Mouse (Mus musculus): ENCODE data around the gene Dcaf12l1. TPM values are rescaled to one million over a fixed set of nuclear protein-coding genes. Genes with fewer than 3 reads are reported as not detected.
A peak's percentile ranks its signal among the peaks of the same experiment; 100 is the strongest.
"Not testable (repeated sequence)": the region's sequence is repeated elsewhere in the genome, so short reads cannot be mapped to it uniquely, and the experiment has no call there.

The Dcaf12l1 gene
- 4.3 and 4.5 TPM in 2 replicates for polyA plus RNA-seq (2016; fragmentation: Nextera tagmentation; extraction: Ambion mirVana)

- Histone ChIP-seq H3K4me3 (peak within 1 kb of the TSS; percentile 45), H3K27me3 (replicated peaks) (no peaks in the 10 kb centered on the region), H3K9ac (peak within 1 kb of the TSS; percentile 48), H3K27ac (no peak within 1 kb of the TSS), H3K4me2 (replicated peaks) (peak within 1 kb of the TSS; percentile 68), H3K9me3 (no peaks in the 10 kb centered on the region), H3K36me3 (no peaks in the 10 kb centered on the region), H3K4me1 (no peaks in the 10 kb centered on the region)
- ATAC-seq (ENCODE audit: low FRiP score, low read depth): peak; percentile 95
- WGBS: 23% methylated on average over 47 of the region's 47 CpGs
These were observed at the start of gene Dcaf12l1 for GRCm38 (mm10) chrX:44789761-44790411. TSS of gene Dcaf12l1 (minus strand) at chrX:44790197.

DNA sequence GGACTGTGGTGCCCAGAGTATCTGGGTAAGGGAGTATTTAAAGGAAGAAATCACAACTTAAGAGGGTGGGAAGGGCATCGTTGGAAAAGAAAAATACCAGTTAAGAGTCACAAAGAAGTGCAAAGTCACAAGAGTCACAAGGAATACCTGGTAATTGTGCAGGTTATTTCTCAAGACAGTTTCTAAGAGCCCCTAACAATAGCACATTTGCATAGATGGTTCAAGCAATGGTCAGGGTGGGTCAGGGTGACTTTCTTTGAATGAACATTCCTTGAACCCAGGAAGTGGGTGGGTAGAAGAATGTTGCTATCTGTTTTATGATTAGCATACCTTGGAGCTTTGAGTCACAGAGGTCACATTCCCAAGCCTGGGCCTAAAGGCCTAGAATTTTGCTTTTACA is 19.4 kb upstream of the Dcaf12l1 start:
- H3K36me3 ChIP-seq; H3K27me3 ChIP-seq (replicated peaks); H3K4me2 ChIP-seq (replicated peaks); H3K9ac ChIP-seq; ATAC-seq (ENCODE audit: low FRiP score, low read depth); H3K27ac ChIP-seq; H3K9me3 ChIP-seq; H3K4me3 ChIP-seq; H3K4me1 ChIP-seq: not testable (repeated sequence)
- WGBS: 46% methylated on average over 1 of the region's 1 CpGs

DNA sequence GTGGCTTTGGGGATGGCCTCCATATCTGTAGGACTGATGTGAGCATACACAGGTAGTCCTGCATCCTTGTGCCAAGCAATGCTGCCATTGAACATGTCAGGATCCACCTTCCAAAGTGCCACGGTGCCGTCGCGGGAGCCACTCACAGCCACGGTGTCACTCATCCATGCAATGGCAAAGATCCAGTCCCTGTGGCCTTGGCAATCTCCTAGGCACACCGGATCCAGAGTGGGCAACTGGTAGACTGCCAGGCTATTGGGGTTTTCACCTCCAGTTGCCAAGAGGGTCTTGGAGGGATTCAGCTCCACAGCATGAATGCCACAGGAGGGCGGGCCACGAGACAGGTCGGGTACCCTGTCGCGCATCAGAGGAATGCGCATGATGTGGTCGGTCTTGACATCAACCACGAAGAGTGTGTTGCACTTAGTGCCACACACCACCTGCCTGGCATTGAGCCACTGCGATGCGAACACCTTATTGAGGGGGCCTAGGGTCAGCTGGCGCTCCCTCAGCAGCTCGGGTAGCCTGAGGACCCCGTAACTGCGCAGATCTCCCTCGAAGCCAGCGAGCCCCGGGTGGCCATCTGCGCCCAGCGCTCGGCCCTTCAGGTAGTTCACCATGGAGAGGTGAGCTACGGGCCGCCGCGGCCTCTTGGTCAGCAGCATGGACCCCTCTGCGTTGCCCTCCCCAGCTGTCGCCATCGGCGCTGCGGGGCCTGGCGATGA is 799 bp downstream of the Dcaf12l1 start:
- Histone ChIP-seq H3K27ac (no peak overlapping the region), H3K9me3 (no peaks in the 10 kb centered on the region), H3K36me3 (no peaks in the 10 kb centered on the region), H3K4me2 (replicated peaks) (peak overlapping the region; percentile 68), H3K4me3 (peak overlapping the region; percentile 45), H3K9ac (peak overlapping the region; percentile 48), H3K4me1 (no peaks in the 10 kb centered on the region), H3K27me3 (replicated peaks) (no peaks in the 10 kb centered on the region)
- 32% methylated on average over 36 of the region's 36 CpGs for WGBS
- peak; percentile 78 for ATAC-seq (ENCODE audit: low FRiP score, low read depth)

Data from neural tube, embryonic 12.5 days (tissue).